Comparison of ENCODE assay signal across 16 mouse cellular contexts in genomic region chr15:31534421-31535258, GRCm38 (mm10). TPM values are rescaled to one million over a fixed set of nuclear protein-coding genes. Genes with fewer than 3 reads are reported as not detected.
DNase-seq lines count a peak whose midpoint lies in the region; ATAC-seq and TF ChIP-seq lines count a peak whose summit lies in the region.
"Had no signal": no experiment of that assay in that cellular context is flagged by ENCODE, and none has a peak within 500 bp of the region (broad histone marks: within the 10 kb centered on the region; RNA-seq: fewer than 3 reads in every experiment).

No protein-coding gene starts in this region.

- no peaks in the 10 kb centered on the region for H3K27me3 ChIP-seq in megakaryocyte, embryonic 14.5 days (replicated peaks)
- no peaks in the 10 kb centered on the region for H3K27me3 ChIP-seq in MEL (ENCODE audit: control insufficient read depth in 1 of 2, insufficient read depth in 2 of 2, low read length in 2 of 2)
- H3K27me3 ChIP-seq in hindbrain, embryonic 12.5 days, result no peaks in the 10 kb centered on the region; the same call in 1 of the 2 replicates
- no peaks in the 10 kb centered on the region for H3K27me3 ChIP-seq in liver, postnatal 0 days (ENCODE audit: insufficient read depth, low read length)
- H3K27me3 ChIP-seq: intestine, embryonic 15.5 days had no signal

- intact Hi-C loops in left cerebral cortex, postnatal 14 days (cut with DNase I), result loop anchor here (5.0 kb wide), 1 partner anchor 38 kb away; no protein-coding TSS in a partner anchor

- TF ChIP-seq RAD21 in MEL (IDR thresholded peaks at IDR 0.05; ENCODE audit: low read depth, low read length), result no peak; the same call in 1 of the 2 replicates

- ATAC-seq in megakaryocyte, adult 5-6 weeks (ENCODE audit: poor library complexity, severe bottlenecking), result no peak
- ATAC-seq in hindbrain, embryonic 12.5 days (ENCODE audit: low FRiP score), result no peak
- ATAC-seq in liver, postnatal 0 days, result no peak
- ATAC-seq: intestine, embryonic 15.5 days had no signal

- peaks cover 4% of the 10 kb centered on the region for H3K36me3 ChIP-seq in megakaryocyte, embryonic 14.5 days (replicated peaks; ENCODE audit: low read length)
- peaks cover 0 to 51% of the 10 kb centered on the region in 2 experiments; a peak in 2 of 4 replicates for H3K36me3 ChIP-seq in MEL (ENCODE audit: control insufficient read depth in 1 of 2, insufficient read depth in 2 of 2, low read length in 2 of 2)
- no peaks in the 10 kb centered on the region for H3K36me3 ChIP-seq in hindbrain, embryonic 12.5 days
- H3K36me3 ChIP-seq in liver, postnatal 0 days (replicated peaks; ENCODE audit: insufficient read depth, low read length), result no peaks in the 10 kb centered on the region
- H3K36me3 ChIP-seq: intestine, embryonic 15.5 days had no signal

- peak; percentile 71 to 84 for TF ChIP-seq EP300 in MEL (IDR thresholded peaks at IDR 0.05; ENCODE audit: low read depth in 1 of 2, low read length in 2 of 2)
- no peak for TF ChIP-seq EP300 in liver, postnatal 0 days (IDR thresholded peaks at IDR 0.05; ENCODE audit: low read depth)

- TF ChIP-seq CTCF in MEL (IDR thresholded peaks at IDR 0.05 in 2 of 3, conservative IDR thresholded peaks at IDR 0.05 in 1 of 3; ENCODE audit: control insufficient read depth in 1 of 3, insufficient read depth in 1 of 3, low read depth in 2 of 3, low read length in 3 of 3, poor library complexity in 1 of 3, severe bottlenecking in 1 of 3), result no peak
- TF ChIP-seq CTCF in liver, postnatal 0 days (IDR thresholded peaks at IDR 0.05; ENCODE audit: low read depth), result no peak

- H3K9me3 ChIP-seq in megakaryocyte, embryonic 14.5 days, result 0 out of 2 replicates have a peak, but pooled peaks cover 4% of the 10 kb centered on the region
- H3K9me3 ChIP-seq in MEL (replicated peaks; ENCODE audit: insufficient read depth, low read length), result no peaks in the 10 kb centered on the region
- H3K9me3 ChIP-seq in hindbrain, embryonic 12.5 days (replicated peaks), result no peaks in the 10 kb centered on the region
- no peaks in the 10 kb centered on the region for H3K9me3 ChIP-seq in liver, postnatal 0 days (ENCODE audit: low read length)
- H3K9me3 ChIP-seq: intestine, embryonic 15.5 days had no signal

- no peak overlapping the region for H3K4me2 ChIP-seq in hindbrain, embryonic 12.5 days (replicated peaks)
- no peak overlapping the region for H3K4me2 ChIP-seq in liver, postnatal 0 days (ENCODE audit: low read depth, low read length)
- H3K4me2 ChIP-seq: intestine, embryonic 15.5 days had no signal

- peak; percentile 76 for DNase-seq in MEL (ENCODE audit: low read depth, low spot score)
- no peak for DNase-seq in liver, postnatal 0 days
- no peak for DNase-seq in spleen, postnatal 4 days (ENCODE audit: low spot score in 2 of 2)
- DNase-seq in spleen, postnatal 10 days (ENCODE audit: low spot score in 2 of 2), result no peak
- no peak for DNase-seq in left cerebral cortex, postnatal 14 days (ENCODE audit: low spot score in 2 of 2)
- DNase-seq: adrenal gland, adult 2 months; cerebellum, adult 9-11 months; heart, adult 18-20 months; heart, postnatal 10 days; right cerebral cortex, postnatal 14 days; thymus, postnatal 36 days had no signal

- peak overlapping the region; percentile 56 for H3K9ac ChIP-seq in MEL (ENCODE audit: control insufficient read depth, low read depth, low read length, poor library complexity, severe bottlenecking)
- no peak overlapping the region for H3K9ac ChIP-seq in hindbrain, embryonic 12.5 days
- H3K9ac ChIP-seq in liver, postnatal 0 days (replicated peaks), result no peak overlapping the region
- H3K9ac ChIP-seq: intestine, embryonic 15.5 days had no signal

- peaks cover 82% of the 10 kb centered on the region for H3K4me1 ChIP-seq in megakaryocyte, embryonic 14.5 days
- peaks cover 44 to 52% of the 10 kb centered on the region in 2 experiments for H3K4me1 ChIP-seq in MEL (ENCODE audit: control insufficient read depth in 1 of 2, insufficient read depth in 2 of 2, low read length in 2 of 2)
- peaks cover 27% of the 10 kb centered on the region for H3K4me1 ChIP-seq in hindbrain, embryonic 12.5 days
- peaks cover 37% of the 10 kb centered on the region for H3K4me1 ChIP-seq in liver, postnatal 0 days (ENCODE audit: insufficient read depth)

- 0 out of 4 replicates have a peak, but pooled peaks of 1 of the 2 experiments have one; percentile 33 for TF ChIP-seq POLR2A in MEL (IDR thresholded peaks at IDR 0.05; ENCODE audit: control insufficient read depth in 1 of 2, insufficient read depth in 1 of 2, low read depth in 1 of 2, low read length in 2 of 2, poor library complexity in 1 of 2)

- peak overlapping the region; percentile 91 for H3K27ac ChIP-seq in MEL (ENCODE audit: control insufficient read depth, low read depth, low read length)
- H3K27ac ChIP-seq in hindbrain, embryonic 12.5 days, result 0 out of 2 replicates have a peak overlapping the region, but pooled peaks have one; percentile 62
- 0 out of 2 replicates have a peak overlapping the region, but pooled peaks have one; percentile 25 for H3K27ac ChIP-seq in liver, postnatal 0 days (ENCODE audit: low read depth)
- H3K27ac ChIP-seq: intestine, embryonic 15.5 days; kidney, postnatal 0 days had no signal

- peaks cover 19% of the 10 kb centered on the region for H3K79me2 ChIP-seq in MEL (ENCODE audit: control insufficient read depth, insufficient read depth, low read length, poor library complexity)

- 78% methylated on average over 7 of the region's 7 CpGs for WGBS in hindbrain, embryonic 12.5 days
- WGBS in liver, postnatal 0 days (ENCODE audit: insufficient replicate concordance), result 64% methylated on average over 7 of the region's 7 CpGs

- peak overlapping the region; percentile 76 for H3K4me3 ChIP-seq in megakaryocyte, embryonic 14.5 days (replicated peaks)
- peak overlapping the region in 1 of 2 experiments; percentile 3; a peak in 1 of 4 replicates for H3K4me3 ChIP-seq in MEL (ENCODE audit: control insufficient read depth in 1 of 2, insufficient read depth in 1 of 2, low read depth in 2 of 2, low read length in 2 of 2)
- H3K4me3 ChIP-seq in hindbrain, embryonic 12.5 days, result no peak overlapping the region
- no peak overlapping the region for H3K4me3 ChIP-seq in liver, postnatal 0 days (ENCODE audit: low read depth, low read length)
- H3K4me3 ChIP-seq: intestine, embryonic 15.5 days had no signal

TF ChIP-seq in MEL, 35 proteins besides CTCF, POLR2A, EP300 and RAD21 (continues in another document):
- TF ChIP-seq GATA1 (IDR thresholded peaks at IDR 0.05; ENCODE audit: low read depth, low read length) (peak; percentile 70), HCFC1 (IDR thresholded peaks at IDR 0.05; ENCODE audit: low read depth, low read length) (peak; percentile 32; the same call in 1 of the 2 replicates), GABPA (IDR thresholded peaks at IDR 0.05; ENCODE audit: low read depth, low read length) (no peak), MYB (IDR thresholded peaks at IDR 0.05; ENCODE audit: low read depth, low read length) (peak; percentile 77), MYC (IDR thresholded peaks at IDR 0.05; ENCODE audit: low read depth, low read length) (peak; percentile 83; the same call in 1 of the 2 replicates), MAFK (IDR thresholded peaks at IDR 0.05; ENCODE audit: borderline replicate concordance, low read depth, low read length) (0 out of 2 replicates have a peak, but pooled peaks have one; percentile 12), ETS1 (IDR thresholded peaks at IDR 0.05; ENCODE audit: low read depth, low read length) (peak; percentile 74), MAX (IDR thresholded peaks at IDR 0.05; ENCODE audit: low read length) (peak; percentile 79; the same call in 1 of the 2 replicates), BHLHE40 (IDR thresholded peaks at IDR 0.05; ENCODE audit: borderline replicate concordance, low read depth, low read length) (peak; percentile 54; the same call in 1 of the 2 replicates), KAT2A (conservative IDR thresholded peaks at IDR 0.05; ENCODE audit: low read depth, low read length) (no peak; the same call in 1 of the 2 replicates), NELFE (IDR thresholded peaks at IDR 0.05; ENCODE audit: low read depth, low read length) (peak; percentile 44; the same call in 1 of the 2 replicates), SMC3 (IDR thresholded peaks at IDR 0.05; ENCODE audit: low read depth, low read length) (no peak), TAL1 (IDR thresholded peaks at IDR 0.05; ENCODE audit: low read length) (no peak), UBTF (IDR thresholded peaks at IDR 0.05; ENCODE audit: borderline replicate concordance, insufficient read depth, low read depth, low read length) (no peak), ZKSCAN1 (IDR thresholded peaks at IDR 0.05; ENCODE audit: low read depth, low read length) (peak; percentile 30; the same call in 1 of the 2 replicates), USF2 (IDR thresholded peaks at IDR 0.05; ENCODE audit: borderline replicate concordance in 1 of 2, insufficient read depth in 1 of 2, low read depth in 1 of 2, low read length in 2 of 2) (no peak), JUND (IDR thresholded peaks at IDR 0.05; ENCODE audit: low read depth, low read length) (no peak)

RNA-seq across cellular contexts. Expression of gene March6, which starts 3.8 kb away (rescaled TPM):
- polyA plus RNA-seq in megakaryocyte, embryonic 14.5 days (2012; ENCODE audit: insufficient read depth, low replicate concordance), result 18.8 and 34.5 TPM in 2 replicates
- 35.7 and 38.4 TPM in 2 replicates for total RNA-seq in megakaryocyte, adult 5-6 weeks (2015)
- 31.1 and 34.2 TPM in 2 replicates for total RNA-seq in megakaryocyte, adult 5-6 weeks (2017)
- 37.9 and 42.8 TPM in 2 replicates for total RNA-seq in MEL (2012; rRNA removed)
- polyA plus RNA-seq in MEL (2012; ENCODE audit: insufficient read depth in 1 of 2, insufficient read length in 2 of 2, low read depth in 1 of 2, low replicate concordance in 2 of 2, missing spikeins in 1 of 2), result 100 to 1,000 TPM in 1 of 2 experiments, 10 to 100 TPM in 1; 62.5 to 114 TPM
- 67.5 and 70.9 TPM in 2 replicates for polyA plus RNA-seq in hindbrain, embryonic 12.5 days (2016; fragmentation: Nextera tagmentation; extraction: Ambion mirVana)
- polyA plus RNA-seq in liver, postnatal 0 days (2015; fragmentation: Nextera tagmentation; extraction: Ambion mirVana), result 14.8 and 17.3 TPM in 2 replicates
- 100 to 1,000 TPM; 222 to 225 TPM for total RNA-seq in left cerebral cortex, postnatal 14 days (2021)

RNA-seq across cellular contexts. Expression of gene Cmbl, which starts 30.5 kb away (rescaled TPM):
- not detected in 2 replicates for polyA plus RNA-seq in megakaryocyte, embryonic 14.5 days (2012; ENCODE audit: insufficient read depth, low replicate concordance)
- total RNA-seq in megakaryocyte, adult 5-6 weeks (2015), result 0.46 TPM in 1 of 2 replicates, not detected in the other
- 0.48 TPM in 1 of 2 replicates, not detected in the other for total RNA-seq in megakaryocyte, adult 5-6 weeks (2017)
- 0.31 TPM in 1 of 2 replicates, not detected in the other for total RNA-seq in MEL (2012; rRNA removed)
- polyA plus RNA-seq in MEL (2012; ENCODE audit: insufficient read depth in 1 of 2, insufficient read length in 2 of 2, low read depth in 1 of 2, low replicate concordance in 2 of 2, missing spikeins in 1 of 2), result under 1 TPM in 1 of 2 experiments, not detected in 1; 0.22 TPM
- polyA plus RNA-seq in hindbrain, embryonic 12.5 days (2016; fragmentation: Nextera tagmentation; extraction: Ambion mirVana), result 2.7 and 2.8 TPM in 2 replicates
- polyA plus RNA-seq in liver, postnatal 0 days (2015; fragmentation: Nextera tagmentation; extraction: Ambion mirVana), result 112 and 113 TPM in 2 replicates
- 10 to 100 TPM; 14.2 to 16.2 TPM for total RNA-seq in left cerebral cortex, postnatal 14 days (2021)

Comparison
In these comparisons a context has a peak if more than half of its experiments do, and no peak if none do; other contexts are left out.
1. H3K27ac ChIP-seq: peak in every context shown above with its lines; median percentile 91 in MEL; 62 in hindbrain, embryonic 12.5 days; 25 in liver, postnatal 0 days.
2. RNA of gene Cmbl, which starts 30.5 kb away (polyA plus RNA-seq): 112 to 113 TPM in liver, postnatal 0 days; 2.7 to 2.8 TPM in hindbrain, embryonic 12.5 days, 0.22 TPM in MEL and not detected in megakaryocyte, embryonic 14.5 days; every median in the first group is over 10 times any median in the second.